Mouse (Mus musculus) thymus, adult 2 months (tissue): Measurements from ENCODE around the gene Ppp2r5c.

ENCODE experiments used
- CTCF ChIP-seq: fragments of 200-500 bp; IDR thresholded peaks from 2 replicates; pipeline ENCODE4 v1.5.1; 2012; ENCODE audit warnings: mild to moderate bottlenecking, control low read depth, low read length, moderate library complexity, borderline replicate concordance; ENCODE audit not compliant: control insufficient read depth, poor library complexity, insufficient read depth; ENCODE audit errors: extremely low read depth
- POLR2A ChIP-seq: fragments of 200-500 bp; IDR thresholded peaks from 2 replicates; pipeline ENCODE4 v1.6.1; 2012; ENCODE audit warnings: mild to moderate bottlenecking, low read length, control low read depth, moderate library complexity; ENCODE audit not compliant: control insufficient read depth, poor library complexity, insufficient read depth; ENCODE audit errors: extremely low read depth

DNA sequence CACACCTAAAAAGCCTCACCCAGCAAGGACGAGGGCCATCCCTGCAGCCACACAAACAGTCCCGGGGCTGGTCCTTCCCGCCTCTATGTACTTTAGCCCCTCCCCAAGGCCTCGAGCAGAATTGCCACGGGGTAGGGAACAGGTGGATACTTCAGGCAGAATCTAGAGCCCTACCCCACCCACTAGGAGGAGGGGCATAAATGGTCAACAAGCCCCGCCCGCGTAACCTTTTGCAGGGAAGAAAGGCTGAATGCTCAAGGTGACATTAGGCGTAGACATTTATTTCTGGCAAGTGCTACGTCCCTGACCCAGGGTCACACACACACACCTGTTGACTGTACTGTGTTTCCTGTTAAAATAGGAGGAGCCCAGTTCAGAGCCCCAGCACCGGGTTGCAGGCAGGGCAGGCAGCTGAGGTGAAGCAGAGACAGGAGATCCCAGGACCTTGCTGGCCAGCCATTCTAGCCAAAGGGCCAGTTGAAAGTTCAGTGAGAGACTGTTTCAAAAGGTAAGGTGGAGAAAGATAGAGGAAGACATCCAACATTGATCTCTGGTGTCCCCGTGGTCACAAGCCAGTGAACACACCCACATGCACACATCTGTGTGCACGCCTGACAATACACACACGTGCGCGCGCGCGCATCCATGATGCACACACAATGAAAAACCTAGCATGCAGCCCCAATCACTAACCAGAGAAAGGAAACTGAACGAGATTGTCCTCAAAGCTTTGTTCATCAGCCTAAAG is 28.8 kb upstream of the Ppp2r5c start:
- TF ChIP-seq POLR2A: no peak
- TF ChIP-seq CTCF: no peak
